Comparison of ENCODE assay signal across 19 mouse cellular contexts in genomic region chr6:31185151-31185550, GRCm38 (mm10).
DNase-seq lines count a peak whose midpoint lies in the region; ATAC-seq and TF ChIP-seq lines count a peak whose summit lies in the region.
"Had no signal": no experiment of that assay in that cellular context is flagged by ENCODE, and none has a peak within 500 bp of the region (broad histone marks: within the 10 kb centered on the region; RNA-seq: fewer than 3 reads in every experiment).

No protein-coding gene starts in this region.

- H3K27ac ChIP-seq in heart, embryonic 12.5 days (ENCODE audit: poor library complexity, severe bottlenecking), result no peak overlapping the region
- H3K27ac ChIP-seq in layer of hippocampus, adult 2 months, result peak overlapping the region; percentile 60; the same call in 1 of the 2 replicates
- H3K27ac ChIP-seq: embryonic facial prominence, embryonic 15.5 days; forebrain, embryonic 10.5 days; hindbrain, embryonic 12.5 days had no signal

- no peak for TF ChIP-seq CTCF in layer of hippocampus, adult 2 months (conservative IDR thresholded peaks at IDR 0.05)
- no peak for TF ChIP-seq CTCF in lung, adult 2 months (IDR thresholded peaks at IDR 0.05; ENCODE audit: insufficient read depth, low read length)

- H3K9me3 ChIP-seq in heart, embryonic 12.5 days (replicated peaks), result no peaks in the 10 kb centered on the region
- H3K9me3 ChIP-seq: embryonic facial prominence, embryonic 15.5 days; forebrain, embryonic 10.5 days; hindbrain, embryonic 12.5 days had no signal

- H3K4me1 ChIP-seq in heart, embryonic 12.5 days (replicated peaks), result peaks cover 7% of the 10 kb centered on the region
- peaks cover 34% of the 10 kb centered on the region for H3K4me1 ChIP-seq in lung, adult 2 months (ENCODE audit: control insufficient read depth, insufficient read depth, low read length)
- H3K4me1 ChIP-seq: embryonic facial prominence, embryonic 15.5 days; hindbrain, embryonic 12.5 days had no signal

- WGBS in heart, embryonic 12.5 days, result 76% methylated on average over 2 of the region's 2 CpGs
- 55% methylated on average over 2 of the region's 2 CpGs for WGBS in lung, adult 2 months

- no peak overlapping the region for H3K4me3 ChIP-seq in heart, embryonic 12.5 days
- H3K4me3 ChIP-seq in layer of hippocampus, adult 2 months, result no peak overlapping the region
- H3K4me3 ChIP-seq in lung, adult 2 months (replicated peaks; ENCODE audit: extremely low read depth, low read depth, low read length), result no peak overlapping the region
- H3K4me3 ChIP-seq: embryonic facial prominence, embryonic 15.5 days; erythroblast, embryonic 14.5 days; forebrain, embryonic 10.5 days; hindbrain, embryonic 12.5 days had no signal

- H3K27me3 ChIP-seq in heart, embryonic 12.5 days (replicated peaks), result no peaks in the 10 kb centered on the region
- H3K27me3 ChIP-seq: embryonic facial prominence, embryonic 15.5 days; hindbrain, embryonic 12.5 days had no signal

- TF ChIP-seq POLR2A in lung, adult 2 months (IDR thresholded peaks at IDR 0.05; ENCODE audit: borderline replicate concordance, extremely low read depth, low read depth, low read length), result no peak

- no peak for ATAC-seq in heart, embryonic 12.5 days (ENCODE audit: insufficient number of reproducible peaks, low FRiP score)
- ATAC-seq: hindbrain, embryonic 16.5 days; intestine, postnatal 0 days had no signal

- no peaks in the 10 kb centered on the region for H3K36me3 ChIP-seq in heart, embryonic 12.5 days
- H3K36me3 ChIP-seq: embryonic facial prominence, embryonic 15.5 days; forebrain, embryonic 10.5 days; hindbrain, embryonic 12.5 days had no signal

- H3K9ac ChIP-seq in heart, embryonic 12.5 days, result no peak overlapping the region
- H3K9ac ChIP-seq: embryonic facial prominence, embryonic 15.5 days; hindbrain, embryonic 12.5 days had no signal

- H3K4me2 ChIP-seq in heart, embryonic 12.5 days, result no peak overlapping the region
- H3K4me2 ChIP-seq: embryonic facial prominence, embryonic 15.5 days; heart, embryonic 11.5 days; hindbrain, embryonic 12.5 days had no signal

- peak; percentile 91 for DNase-seq in heart, adult 11 months
- no peak for DNase-seq in layer of hippocampus, adult 2 months (ENCODE audit: low spot score in 2 of 2)
- DNase-seq in layer of hippocampus, adult 9-11 months, result no peak
- DNase-seq in lung, postnatal 36 days, result peak; percentile 42
- DNase-seq in lung, adult 2 months, result no peak
- DNase-seq: adrenal gland, adult 2 months; adrenal gland, postnatal 25 days; cerebellum, adult 2 months; cerebellum, postnatal 10 days; gastrocnemius, postnatal 36 days; heart, postnatal 36 days had no signal

Comparison
In these comparisons a context has a peak if more than half of its experiments do, and no peak if none do; other contexts are left out.
1. DNase-seq: peak in heart, adult 11 months (single experiment) and lung, postnatal 36 days (single experiment); none in layer of hippocampus, adult 2 months (0 of 2), layer of hippocampus, adult 9-11 months (single experiment) and lung, adult 2 months (single experiment).